Mouse (Mus musculus): ENCODE results near the gene Sipa1l3. TPM values are rescaled to one million over a fixed set of nuclear protein-coding genes. Genes with fewer than 3 reads are reported as not detected.

Sipa1l3 gene
- polyA plus RNA-seq (2017; shearing (Covaris generic)), result 12.3 TPM

GRCm38 (mm10) chr7:29518421-29519210 lies at the start of gene Sipa1l3:
Gene Sipa1l3 (minus strand): TSS chr7:29518641.

GRCm38 (mm10) chr7:29303738-29304462 lies 214.5 kb downstream of the Sipa1l3 start, which contains the start of gene Dpf1:
Gene Dpf1 (plus strand): TSS chr7:29303951.

GRCm38 (mm10) chr7:29288942-29289638 lies 229.4 kb downstream of the Sipa1l3 start, which contains the start of gene Ppp1r14a:
Gene Ppp1r14a (plus strand): TSS chr7:29289308.

GRCm38 (mm10) chr7:29281201-29282073 lies 237.0 kb downstream of the Sipa1l3 start, which contains the start of gene Spint2:
Gene Spint2 (minus strand): TSS chr7:29281912.

Other genes with a start within 250 kb of the Sipa1l3 start
- gene Spint2, start 236.7 kb downstream of the Sipa1l3 start, polyA plus RNA-seq (2017; shearing (Covaris generic)), result 205 TPM
- gene Ppp1r14a, start 229.3 kb downstream of the Sipa1l3 start, polyA plus RNA-seq (2017; shearing (Covaris generic)), result not detected
- gene Dpf1, start 214.7 kb downstream of the Sipa1l3 start, polyA plus RNA-seq (2017; shearing (Covaris generic)), result not detected
- gene Catsperg2, start 208.4 kb upstream of the Sipa1l3 start, polyA plus RNA-seq (2017; shearing (Covaris generic)), result not detected
- gene Zfp84, start 249.9 kb upstream of the Sipa1l3 start, polyA plus RNA-seq (2017; shearing (Covaris generic)), result 19.3 TPM